Mouse (Mus musculus) heart, postnatal 0 days (tissue): Measurements from ENCODE around the gene Otulin. TPM values are rescaled to one million over a fixed set of nuclear protein-coding genes. Genes with fewer than 3 reads are reported as not detected.
A peak's percentile ranks its signal among the peaks of the same experiment; 100 is the strongest.

Experiments
- ATAC-seq: fragments of 200-750 bp; cut with Nextera tagmentation; 2 replicates; pipeline ENCODE4 v1.8.0; 2017; ENCODE audit warnings: low read depth, moderate number of reproducible peaks, moderate library complexity; ENCODE audit not compliant: insufficient read depth
- DNase-seq: peaks from one replicate; pipeline ENCODE4 v3.0.0-alpha.2; 2016; ENCODE audit warnings: low spot score
- H3K27ac ChIP-seq: fragments of 300-500 bp; sonication (generic); 2 replicates; pipeline ENCODE4 v1.5.1; 2014; ENCODE audit warnings: low read depth, mild to moderate bottlenecking
- H3K27me3 ChIP-seq: fragments of 300-500 bp; sonication (generic); 2 replicates; pipeline ENCODE4 v1.6.1; 2014; ENCODE audit warnings: low read length, mixed read lengths; ENCODE audit not compliant: control insufficient read depth, insufficient read depth
- H3K36me3 ChIP-seq: fragments of 300-500 bp; sonication (generic); replicated peaks from 2 replicates; pipeline ENCODE4 v1.6.1; 2014; ENCODE audit warnings: low read length, mixed read lengths; ENCODE audit not compliant: control insufficient read depth, insufficient read depth
- H3K4me1 ChIP-seq: fragments of 300-500 bp; sonication (generic); 2 replicates; pipeline ENCODE4 v1.6.1; 2014; ENCODE audit warnings: antibody characterized with exemption; ENCODE audit not compliant: control insufficient read depth, insufficient read depth
- H3K4me2 ChIP-seq: fragments of 300-500 bp; sonication (generic); 2 replicates; pipeline ENCODE4 v1.6.1; 2014; ENCODE audit warnings: low read depth, mild to moderate bottlenecking, low read length, moderate library complexity
- H3K4me3 ChIP-seq: fragments of 300-500 bp; sonication (generic); 2 replicates; pipeline ENCODE4 v1.5.1; 2014; ENCODE audit warnings: low read depth, low read length
- H3K9ac ChIP-seq: fragments of 300-500 bp; sonication (generic); replicated peaks from 2 replicates; pipeline ENCODE4 v1.6.1; 2014; ENCODE audit warnings: low read depth, low read length, mixed read lengths
- H3K9me3 ChIP-seq: fragments of 300-500 bp; sonication (generic); replicated peaks from 2 replicates; pipeline ENCODE4 v1.6.1; 2016; ENCODE audit warnings: low read length; ENCODE audit not compliant: control insufficient read depth
- CTCF ChIP-seq: IDR thresholded peaks from 2 replicates; pipeline ENCODE4 v1.5.1; 2016; ENCODE audit warnings: antibody characterized with exemption, control low read depth, low read depth
- EP300 ChIP-seq: IDR thresholded peaks from 2 replicates; pipeline ENCODE4 v1.6.1; 2016; ENCODE audit warnings: antibody characterized with exemption, low read depth
- WGBS: fragments of 180-500 bp; shearing (Covaris S2); extraction: QIAGEN DNeasy Blood & Tissue Kit; methylation state at CpG from one replicate; pipeline ENCODE4 v1.1.7; 2014; 5-methylcytosine and 5-hydroxymethylcytosine counted together
- polyA plus RNA-seq: library from polyadenylated mRNA; unstranded; fragments of >200 nt; fragmentation: Nextera tagmentation; extraction: Ambion mirVana; gene quantifications from 2 replicates; pipeline ENCODE4 v1.2.1, GENCODE M21; 2015
- total RNA-seq: library from RNA; depleted of rRNA; stranded (reverse); fragments of >200 nt; gene quantifications from 2 replicates; pipeline ENCODE4 v1.2.3, GENCODE M21; 2014; ENCODE audit warnings: low replicate concordance

Otulin gene
- total and polyA plus RNA-seq, 2 experiments from 2014 or later = 26.3 to 36.1 TPM

GRCm38 (mm10) chr15:27519857-27520256 lies 110.6 kb downstream of the Otulin start:
- Histone ChIP-seq H3K9me3 (no peaks in the 10 kb centered on the region), H3K36me3 (no peaks in the 10 kb centered on the region), H3K27me3 (no peaks in the 10 kb centered on the region), H3K27ac (no peak overlapping the region), H3K9ac (no peak overlapping the region), H3K4me3 (no peak overlapping the region), H3K4me1 (no peaks in the 10 kb centered on the region), H3K4me2 (no peak overlapping the region)
- TF ChIP-seq CTCF (no peak), EP300 (no peak)
- WGBS = 84% methylated on average over 7 of the region's 7 CpGs
- ATAC-seq = no peak
- DNase-seq = no peak

- H3K36me3 ChIP-seq = no peaks in the 10 kb centered on the region
- no peaks in the 10 kb centered on the region for H3K9me3 ChIP-seq
- H3K9ac ChIP-seq = no peak overlapping the region
- 59% methylated on average over 8 of the region's 8 CpGs for WGBS
- no peaks in the 10 kb centered on the region for H3K27me3 ChIP-seq
- no peaks in the 10 kb centered on the region for H3K4me1 ChIP-seq
- no peak overlapping the region for H3K27ac ChIP-seq
- DNase-seq (no peak), ATAC-seq (no peak)
- no peak overlapping the region for H3K4me3 ChIP-seq
- TF ChIP-seq EP300 (no peak), CTCF (no peak)
- no peak overlapping the region for H3K4me2 ChIP-seq
Observed at GRCm38 (mm10) chr15:27518026-27518425, 112.5 kb downstream of the Otulin start.

- DNase-seq (no peak), ATAC-seq (no peak)
- Histone ChIP-seq H3K9ac (no peak overlapping the region), H3K4me1 (no peaks in the 10 kb centered on the region), H3K4me2 (no peak overlapping the region), H3K27me3 (no peaks in the 10 kb centered on the region), H3K9me3 (no peaks in the 10 kb centered on the region), H3K36me3 (no peaks in the 10 kb centered on the region), H3K4me3 (no peak overlapping the region), H3K27ac (no peak overlapping the region)
- 46% methylated on average over 1 of the region's 1 CpGs for WGBS
- no peak for TF ChIP-seq CTCF
- TF ChIP-seq EP300 = no peak
Observed at GRCm38 (mm10) chr15:27516927-27517326, 113.6 kb downstream of the Otulin start.

GRCm38 (mm10) chr15:27508982-27509381 lies 121.5 kb downstream of the Otulin start:
- peak; percentile 48 for ATAC-seq
- Histone ChIP-seq H3K27me3 (no peaks in the 10 kb centered on the region), H3K36me3 (no peaks in the 10 kb centered on the region), H3K9ac (no peak overlapping the region), H3K9me3 (no peaks in the 10 kb centered on the region), H3K27ac (0 out of 2 replicates have a peak overlapping the region, but pooled peaks have one; percentile 11), H3K4me3 (no peak overlapping the region), H3K4me2 (no peak overlapping the region), H3K4me1 (peaks cover 50% of the 10 kb centered on the region)
- 45% methylated on average over 17 of the region's 17 CpGs for WGBS
- TF ChIP-seq CTCF = no peak
- no peak for TF ChIP-seq EP300
- peak; percentile 58 for DNase-seq

- peaks cover 58% of the 10 kb centered on the region for H3K4me1 ChIP-seq
- ATAC-seq (no peak), DNase-seq (no peak)
- WGBS = 40% methylated on average over 7 of the region's 7 CpGs
- TF ChIP-seq CTCF (no peak), EP300 (no peak)
- no peaks in the 10 kb centered on the region for H3K27me3 ChIP-seq
- no peaks in the 10 kb centered on the region for H3K9me3 ChIP-seq
- H3K9ac ChIP-seq = no peak overlapping the region
- H3K4me2 ChIP-seq = no peak overlapping the region
- no peak overlapping the region for H3K4me3 ChIP-seq
- H3K27ac ChIP-seq = peak overlapping the region; percentile 46
- H3K36me3 ChIP-seq = no peaks in the 10 kb centered on the region
Observed at GRCm38 (mm10) chr15:27508169-27508568, 122.3 kb downstream of the Otulin start.

- no peaks in the 10 kb centered on the region for H3K27me3 ChIP-seq
- peaks cover 68% of the 10 kb centered on the region for H3K4me1 ChIP-seq
- no peak overlapping the region for H3K4me2 ChIP-seq
- 72% methylated on average over 15 of the region's 15 CpGs for WGBS
- H3K27ac ChIP-seq = peak overlapping the region; percentile 82
- no peak for DNase-seq
- no peaks in the 10 kb centered on the region for H3K36me3 ChIP-seq
- no peak for TF ChIP-seq CTCF
- H3K9ac ChIP-seq = no peak overlapping the region
- no peak for ATAC-seq
- H3K4me3 ChIP-seq = no peak overlapping the region
- H3K9me3 ChIP-seq = no peaks in the 10 kb centered on the region
Observed at GRCm38 (mm10) chr15:27506893-27507596, 123.4 kb downstream of the Otulin start.
